Mouse (Mus musculus) forebrain, embryonic 15.5 days (tissue): ENCODE results near the gene Dmac2. TPM values are rescaled to one million over a fixed set of nuclear protein-coding genes. Genes with fewer than 3 reads are reported as not detected.
A peak's percentile ranks its signal among the peaks of the same experiment; 100 is the strongest.

ENCODE experiments used
- ATAC-seq: fragments of 200-750 bp; cut with Nextera tagmentation; replicated peaks from 2 replicates; pipeline ENCODE4 v1.8.0; 2017; ENCODE audit warnings: mild to moderate bottlenecking, moderate TSS enrichment, moderate library complexity
- H3K27ac ChIP-seq: fragments of 300-500 bp; sonication (generic); replicated peaks from 2 replicates; pipeline ENCODE4 v1.5.1; 2015; ENCODE audit warnings: mild to moderate bottlenecking, inconsistent platforms
- H3K27me3 ChIP-seq: fragments of 300-500 bp; sonication (generic); 2 replicates; pipeline ENCODE4 v1.6.1; 2015; ENCODE audit warnings: inconsistent platforms
- H3K36me3 ChIP-seq: fragments of 300-500 bp; sonication (generic); 2 replicates; pipeline ENCODE4 v1.6.1; 2015; ENCODE audit warnings: mild to moderate bottlenecking, inconsistent platforms
- H3K4me1 ChIP-seq: fragments of 300-500 bp; sonication (generic); 2 replicates; pipeline ENCODE4 v1.6.1; 2015; ENCODE audit warnings: inconsistent platforms
- H3K4me2 ChIP-seq: fragments of 300-500 bp; sonication (generic); replicated peaks from 2 replicates; pipeline ENCODE4 v1.6.1; 2015; ENCODE audit warnings: mild to moderate bottlenecking, inconsistent platforms
- H3K4me3 ChIP-seq: fragments of 300-500 bp; sonication (generic); 2 replicates; pipeline ENCODE4 v1.5.1; 2015; ENCODE audit warnings: mild to moderate bottlenecking, inconsistent platforms
- H3K9ac ChIP-seq: fragments of 300-500 bp; sonication (generic); replicated peaks from 2 replicates; pipeline ENCODE4 v1.6.1; 2015; ENCODE audit warnings: mild to moderate bottlenecking, inconsistent platforms
- H3K9me3 ChIP-seq: fragments of 300-500 bp; sonication (generic); 2 replicates; pipeline ENCODE4 v1.6.1; 2016; ENCODE audit warnings: inconsistent platforms
- WGBS: fragments of 180-500 bp; shearing (Covaris S2); methylation state at CpG from one replicate; pipeline ENCODE4 v1.1.7; 2015; ENCODE audit warnings: mixed read lengths; 5-methylcytosine and 5-hydroxymethylcytosine counted together
- polyA plus RNA-seq: library from polyadenylated mRNA; unstranded; fragments of >200 nt; fragmentation: Nextera tagmentation; extraction: Ambion mirVana; gene quantifications from 2 replicates; pipeline ENCODE4 v1.2.1, GENCODE M21; 2015

Dmac2 gene
- polyA plus RNA-seq, 1 experiment from 2014 or later: 36.3 TPM

DNA sequence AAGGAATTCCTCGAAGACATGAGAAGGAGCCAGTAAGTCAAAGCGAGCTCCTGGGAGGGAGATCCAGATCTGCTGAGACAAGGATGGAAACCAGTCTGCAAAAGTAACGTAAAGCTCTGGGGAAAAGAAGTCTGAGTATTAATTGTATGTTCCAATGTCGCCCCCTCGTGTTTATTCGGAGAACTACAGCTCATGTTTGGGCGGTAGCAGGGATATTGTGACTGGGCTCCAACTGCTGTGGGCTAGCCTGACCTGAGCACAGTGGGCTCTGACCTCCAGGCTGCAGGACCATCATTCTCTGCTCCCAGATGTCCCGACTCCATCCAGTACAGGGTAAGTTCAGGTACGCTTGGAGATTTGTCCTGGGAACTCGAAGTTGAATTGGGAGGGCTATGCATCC is 19.6 kb upstream of the Dmac2 start:
- Histone ChIP-seq H3K4me1 (no peaks in the 10 kb centered on the region), H3K4me2 (no peak overlapping the region), H3K4me3 (no peak overlapping the region), H3K27ac (no peak overlapping the region), H3K36me3 (no peaks in the 10 kb centered on the region), H3K27me3 (no peaks in the 10 kb centered on the region), H3K9ac (no peak overlapping the region), H3K9me3 (no peaks in the 10 kb centered on the region)
- ATAC-seq: no peak; the same call in 1 of the 2 replicates
- 14% methylated on average over 10 of the region's 10 CpGs for WGBS

DNA sequence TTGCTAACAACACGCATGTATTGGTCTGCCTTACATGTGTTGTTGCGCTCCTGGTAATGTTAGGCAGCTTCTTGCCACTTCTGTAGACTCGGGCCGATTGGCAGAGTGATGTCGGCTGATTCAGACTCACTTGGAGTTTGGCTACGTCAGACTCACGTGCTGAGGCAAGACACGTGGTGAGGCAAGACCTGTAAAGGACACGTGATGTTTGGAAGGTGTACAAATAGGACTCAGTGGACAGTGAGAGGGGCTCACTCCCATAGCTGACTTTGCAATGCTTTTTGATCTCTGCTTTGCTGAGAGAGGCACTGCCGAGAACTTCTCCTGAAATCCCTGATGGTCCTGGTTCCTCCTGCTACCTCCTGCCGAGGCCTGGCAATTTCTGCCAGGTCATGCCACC is 18.5 kb upstream of the Dmac2 start:
- Histone ChIP-seq H3K27me3 (no peaks in the 10 kb centered on the region), H3K4me3 (no peak overlapping the region), H3K9me3 (no peaks in the 10 kb centered on the region), H3K4me1 (no peaks in the 10 kb centered on the region), H3K36me3 (no peaks in the 10 kb centered on the region), H3K9ac (no peak overlapping the region), H3K27ac (no peak overlapping the region), H3K4me2 (no peak overlapping the region)
- no peak for ATAC-seq
- 83% methylated on average over 11 of the region's 11 CpGs for WGBS

DNA sequence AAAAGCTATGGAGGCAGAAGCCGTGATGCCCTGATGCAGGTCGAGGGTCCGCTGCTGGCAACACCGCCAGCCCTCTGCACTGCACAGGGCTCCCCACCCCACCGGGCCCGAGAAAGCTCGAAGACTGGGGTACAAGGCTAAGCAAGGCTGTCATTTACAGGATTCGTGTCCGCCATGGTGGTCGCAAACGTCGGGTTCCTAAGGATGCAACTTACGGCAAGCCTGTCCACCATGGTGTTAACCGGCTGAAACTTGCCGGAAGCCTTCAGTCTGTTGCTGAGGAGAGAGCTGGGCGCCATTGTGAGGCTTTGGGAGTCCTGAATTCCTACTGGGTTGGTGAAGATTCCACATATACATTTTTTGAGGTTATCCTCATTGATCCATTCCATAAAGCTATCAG is 17.9 kb upstream of the Dmac2 start:
- Histone ChIP-seq H3K4me3 (no peak overlapping the region), H3K9ac (no peak overlapping the region), H3K4me1 (no peaks in the 10 kb centered on the region), H3K36me3 (no peaks in the 10 kb centered on the region), H3K9me3 (no peaks in the 10 kb centered on the region), H3K4me2 (no peak overlapping the region), H3K27ac (no peak overlapping the region), H3K27me3 (no peaks in the 10 kb centered on the region)
- ATAC-seq: no peak
- 87% methylated on average over 16 of the region's 16 CpGs for WGBS

DNA sequence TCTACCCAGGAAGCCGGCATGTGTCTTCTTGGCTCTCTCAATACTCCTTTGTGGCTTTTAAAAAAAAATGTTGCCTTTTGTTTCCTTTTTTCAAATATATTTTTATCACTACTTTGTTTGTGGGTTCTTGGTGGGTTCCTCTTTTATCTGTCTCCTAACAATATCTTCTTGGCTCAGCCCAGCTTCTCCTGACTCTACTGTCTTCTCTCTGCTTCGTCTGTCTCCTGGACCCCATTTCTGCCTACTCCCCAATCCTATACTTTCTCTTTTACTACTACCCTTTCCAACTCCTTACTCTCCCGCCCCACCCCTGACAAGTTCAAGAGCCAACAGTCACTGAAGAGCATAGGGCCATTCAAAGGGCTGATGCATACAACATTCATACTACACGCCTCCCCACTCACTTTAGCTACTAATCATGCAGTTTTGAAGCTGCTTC is 12.6 kb upstream of the Dmac2 start:
- WGBS: 87% methylated on average over 4 of the region's 4 CpGs
- H3K9me3 ChIP-seq: no peaks in the 10 kb centered on the region

DNA sequence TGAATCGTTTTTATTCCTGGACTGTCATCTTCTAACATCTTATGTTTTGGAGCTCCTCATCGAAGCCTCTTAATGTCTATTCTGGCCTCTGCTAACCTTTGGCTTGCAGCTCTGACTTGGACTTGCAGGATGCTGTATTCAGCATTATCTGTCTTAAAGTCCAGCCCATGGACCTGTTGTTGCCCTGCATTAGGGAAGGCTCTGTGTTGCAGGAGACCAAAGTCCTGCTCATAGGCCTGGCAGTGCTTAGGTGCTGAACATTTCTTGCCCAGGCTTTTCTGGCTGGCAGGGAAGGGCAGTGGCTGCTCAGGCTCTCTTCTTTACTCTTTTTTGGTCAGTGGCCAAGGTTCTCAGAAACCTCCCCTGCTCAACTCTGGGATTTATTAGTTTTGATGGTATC is 12.0 kb upstream of the Dmac2 start:
- no peak overlapping the region for H3K9ac ChIP-seq
- H3K4me3 ChIP-seq: no peak overlapping the region
- no peaks in the 10 kb centered on the region for H3K9me3 ChIP-seq

More for the DNA sequence above, 12.6 kb upstream of the Dmac2 start:
- no peak for ATAC-seq
- Histone ChIP-seq H3K27me3 (no peaks in the 10 kb centered on the region), H3K27ac (no peak overlapping the region), H3K4me3 (no peak overlapping the region), H3K4me1 (no peaks in the 10 kb centered on the region), H3K4me2 (no peak overlapping the region), H3K9ac (no peak overlapping the region), H3K36me3 (no peaks in the 10 kb centered on the region)

DNA sequence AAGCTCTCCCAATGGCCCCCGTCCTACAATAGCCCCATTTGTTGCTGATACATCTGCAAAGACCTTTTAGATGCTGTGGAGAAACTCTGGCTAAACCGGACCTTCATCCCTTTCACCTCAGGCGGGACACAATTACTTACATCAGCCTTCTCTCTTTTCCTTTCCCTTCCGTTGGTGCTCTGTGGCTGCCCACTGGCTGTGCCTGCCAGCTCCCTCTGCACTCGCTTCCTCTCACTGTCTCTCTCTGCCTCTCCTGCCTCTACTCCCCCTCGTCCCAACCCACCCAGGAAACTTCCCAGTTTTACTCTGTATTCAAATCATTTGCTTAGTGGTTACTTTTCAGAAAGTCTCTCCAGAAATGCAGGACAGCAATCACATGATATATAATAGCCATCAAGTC is 9.2 kb upstream of the Dmac2 start:
- no peak overlapping the region for H3K27ac ChIP-seq
- no peak for ATAC-seq
- no peak overlapping the region for H3K9ac ChIP-seq
- no peaks in the 10 kb centered on the region for H3K36me3 ChIP-seq
- H3K27me3 ChIP-seq: no peaks in the 10 kb centered on the region
- WGBS: 36% methylated on average over 6 of the region's 6 CpGs
- no peaks in the 10 kb centered on the region for H3K4me1 ChIP-seq
- no peak overlapping the region for H3K4me2 ChIP-seq
- H3K9me3 ChIP-seq: no peaks in the 10 kb centered on the region
- no peak overlapping the region for H3K4me3 ChIP-seq

More for the DNA sequence above, 12.0 kb upstream of the Dmac2 start:
- H3K27ac ChIP-seq: no peak overlapping the region
- no peak for ATAC-seq
- no peaks in the 10 kb centered on the region for H3K4me1 ChIP-seq
- H3K27me3 ChIP-seq: no peaks in the 10 kb centered on the region
- WGBS: 83% methylated on average over 2 of the region's 2 CpGs
- no peaks in the 10 kb centered on the region for H3K36me3 ChIP-seq
- no peak overlapping the region for H3K4me2 ChIP-seq

DNA sequence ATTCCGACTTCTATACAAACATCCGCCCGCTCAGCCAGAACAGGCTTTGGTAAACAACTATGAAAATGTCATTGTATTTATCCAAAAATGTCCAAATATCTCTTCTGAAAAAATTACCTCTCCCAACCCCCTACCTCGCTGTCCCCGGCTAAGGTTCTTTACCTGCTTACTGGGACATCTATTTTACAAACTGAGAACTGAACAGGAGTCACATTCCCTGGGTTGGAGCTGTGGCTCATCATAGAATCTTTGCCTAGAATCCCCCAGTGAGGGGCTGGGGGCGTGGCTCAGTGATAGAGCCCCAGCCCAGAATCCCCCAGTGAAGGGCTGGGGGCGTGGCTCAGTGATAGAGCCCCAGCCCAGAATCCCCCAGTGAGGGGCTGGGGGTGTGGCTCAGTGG is 7.7 kb upstream of the Dmac2 start:
- no peaks in the 10 kb centered on the region for H3K27me3 ChIP-seq
- WGBS: 45% methylated on average over 7 of the region's 7 CpGs
- no peak overlapping the region for H3K4me3 ChIP-seq
- H3K4me1 ChIP-seq: no peaks in the 10 kb centered on the region
- no peak overlapping the region for H3K27ac ChIP-seq
- no peak overlapping the region for H3K9ac ChIP-seq
- H3K9me3 ChIP-seq: no peaks in the 10 kb centered on the region
- no peak overlapping the region for H3K4me2 ChIP-seq
- ATAC-seq: no peak
- no peaks in the 10 kb centered on the region for H3K36me3 ChIP-seq

DNA sequence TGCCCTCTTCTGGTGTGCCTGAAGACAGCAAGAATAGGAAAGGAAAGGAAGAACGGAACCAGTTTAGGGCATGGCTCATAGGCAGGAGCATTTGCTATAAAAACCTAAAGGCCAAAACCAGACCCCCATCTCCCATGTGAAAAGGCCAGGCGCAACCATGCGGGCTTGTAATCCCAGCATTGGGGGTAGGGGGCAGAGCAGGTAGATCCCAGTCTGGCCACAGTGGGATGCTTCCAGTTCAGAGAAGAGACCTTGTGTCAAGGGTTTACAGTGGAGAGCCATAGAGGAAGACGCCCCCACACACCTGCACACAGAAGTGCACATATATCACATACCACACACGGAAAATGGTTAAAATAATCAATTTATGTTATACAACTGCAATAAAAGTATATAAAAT is 5.1 kb upstream of the Dmac2 start:
- H3K4me1 ChIP-seq: peaks cover 4% of the 10 kb centered on the region
- H3K9me3 ChIP-seq: no peaks in the 10 kb centered on the region
- H3K36me3 ChIP-seq: no peaks in the 10 kb centered on the region
- 83% methylated on average over 5 of the region's 5 CpGs for WGBS
- H3K4me2 ChIP-seq: no peak overlapping the region
- H3K9ac ChIP-seq: no peak overlapping the region
- H3K27me3 ChIP-seq: no peaks in the 10 kb centered on the region
- no peak overlapping the region for H3K4me3 ChIP-seq
- no peak overlapping the region for H3K27ac ChIP-seq
- no peak for ATAC-seq

DNA sequence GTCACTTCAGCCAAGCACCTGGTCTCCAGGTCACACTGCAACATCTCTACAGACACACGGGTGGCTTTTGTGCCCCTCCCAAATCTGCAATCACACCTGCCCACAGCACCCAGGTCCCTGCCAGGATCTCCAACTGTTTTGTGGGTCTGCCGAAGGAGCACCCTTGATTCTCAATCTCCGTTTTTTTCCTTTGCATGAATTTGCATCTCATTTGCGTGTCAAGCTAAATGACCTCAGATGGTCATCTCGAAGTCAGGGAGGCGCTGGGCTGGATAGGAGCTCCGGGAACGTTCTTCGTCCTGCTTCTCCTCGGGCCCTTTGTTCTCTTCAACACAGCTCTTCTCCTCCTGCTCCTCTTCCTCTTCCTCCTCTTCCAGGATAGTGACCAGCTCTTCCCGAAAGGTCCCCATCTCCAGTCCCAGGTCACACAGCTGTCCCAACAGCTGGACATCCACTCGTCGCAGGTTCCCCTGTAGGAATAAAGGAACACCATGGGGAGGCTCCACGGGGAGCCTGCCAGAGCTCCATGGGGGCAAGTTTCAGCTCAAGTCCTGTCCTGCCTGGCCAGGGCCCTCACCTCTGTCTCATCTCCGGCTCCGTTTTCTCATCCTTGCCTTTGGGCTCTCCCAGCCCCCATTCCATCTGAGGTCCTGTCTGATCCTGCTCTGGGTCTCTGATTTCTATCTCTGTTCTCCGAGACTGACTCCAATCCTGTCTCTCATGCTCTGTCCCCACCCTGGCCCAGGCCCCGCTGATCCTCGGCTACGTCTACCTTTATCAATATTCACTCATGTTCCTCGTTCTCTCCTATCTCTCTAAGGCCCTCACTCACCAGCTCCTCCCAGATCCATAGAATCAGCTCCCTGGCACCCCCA is 4.1 kb upstream of the Dmac2 start:
- WGBS: 71% methylated on average over 21 of the region's 21 CpGs
- no peak for ATAC-seq

DNA sequence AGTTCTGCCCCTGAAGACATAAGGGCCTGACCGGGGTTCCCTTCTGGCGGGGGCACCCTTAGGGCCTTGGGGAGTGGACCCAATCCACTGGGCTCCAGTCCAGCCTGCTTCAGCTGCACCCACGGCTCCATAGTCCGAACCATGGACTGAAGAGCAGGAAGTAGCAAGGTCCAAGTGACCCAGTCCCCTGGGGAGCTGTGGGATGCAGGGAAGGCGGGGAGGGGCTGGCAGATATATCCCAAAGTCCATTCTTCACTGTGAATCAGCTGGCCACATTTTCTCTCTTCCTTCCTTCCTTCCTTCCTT is 3.6 kb upstream of the Dmac2 start, which contains the start of gene Erich4:
Gene Erich4 (minus strand): TSS at position 187 of the 306 bp plus-strand sequence.
- WGBS: 89% methylated on average over 5 of the region's 5 CpGs
- no peak for ATAC-seq
- Histone ChIP-seq H3K9ac (no peak within 1 kb of the TSS), H3K27me3 (no peaks in the 10 kb centered on the region), H3K36me3 (no peaks in the 10 kb centered on the region), H3K4me1 (peaks cover 9% of the 10 kb centered on the region), H3K4me2 (no peak within 1 kb of the TSS), H3K9me3 (no peaks in the 10 kb centered on the region), H3K27ac (no peak within 1 kb of the TSS), H3K4me3 (no peak within 1 kb of the TSS)

More for the DNA sequence above, 4.1 kb upstream of the Dmac2 start:
- Histone ChIP-seq H3K36me3 (no peaks in the 10 kb centered on the region), H3K9me3 (no peaks in the 10 kb centered on the region), H3K4me1 (peaks cover 9% of the 10 kb centered on the region), H3K27me3 (no peaks in the 10 kb centered on the region), H3K4me2 (no peak overlapping the region), H3K4me3 (no peak overlapping the region), H3K27ac (no peak overlapping the region), H3K9ac (no peak overlapping the region)

DNA sequence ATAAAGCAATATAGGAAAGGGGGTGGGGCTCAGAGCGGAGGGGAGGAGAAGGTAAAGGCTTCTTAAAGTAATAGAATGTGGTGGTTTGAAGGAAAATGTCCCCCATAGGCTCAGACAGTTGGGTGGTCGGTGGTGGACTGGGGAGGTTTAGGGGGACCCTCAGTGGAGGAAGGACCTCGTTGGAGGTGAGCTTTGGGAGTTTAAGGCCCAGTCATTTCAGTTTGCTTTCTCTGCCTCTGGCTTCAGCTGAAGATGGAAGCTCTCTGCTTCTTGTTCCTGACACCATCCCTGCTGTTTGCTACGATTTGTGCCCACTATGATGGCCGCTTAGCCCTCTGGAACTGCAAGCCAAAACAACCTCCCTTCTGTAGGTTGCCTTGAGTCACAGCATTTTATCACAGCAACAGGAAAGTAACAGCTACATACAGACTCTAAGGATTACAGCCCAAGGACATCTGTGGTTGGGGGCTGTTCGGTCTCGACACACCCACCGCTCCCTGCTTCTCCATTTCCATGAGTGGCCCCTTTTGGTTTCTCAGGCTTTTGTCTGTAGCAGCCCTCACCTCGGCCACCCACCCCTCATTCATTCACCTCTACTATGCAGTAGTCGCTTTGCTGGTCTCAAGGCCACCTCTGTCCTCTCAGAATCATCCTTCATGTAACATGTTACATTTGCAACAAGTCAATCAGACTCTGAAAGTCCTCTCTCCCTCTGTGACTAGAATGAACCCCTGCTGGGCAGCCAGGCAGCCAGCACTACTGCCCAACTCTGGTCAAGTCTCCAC is 1.6 kb upstream of the Dmac2 start:
- peaks cover 9% of the 10 kb centered on the region for H3K4me1 ChIP-seq
- no peak overlapping the region for H3K4me2 ChIP-seq
- no peak overlapping the region for H3K27ac ChIP-seq
- no peaks in the 10 kb centered on the region for H3K27me3 ChIP-seq
- no peak for ATAC-seq
- no peak overlapping the region for H3K4me3 ChIP-seq
- 83% methylated on average over 10 of the region's 10 CpGs for whole genome bisulfite sequencing
- H3K9me3 ChIP-seq: no peaks in the 10 kb centered on the region
- H3K9ac ChIP-seq: no peak overlapping the region
- H3K36me3 ChIP-seq: peaks cover 2% of the 10 kb centered on the region; the same call in 1 of the 2 replicates

DNA sequence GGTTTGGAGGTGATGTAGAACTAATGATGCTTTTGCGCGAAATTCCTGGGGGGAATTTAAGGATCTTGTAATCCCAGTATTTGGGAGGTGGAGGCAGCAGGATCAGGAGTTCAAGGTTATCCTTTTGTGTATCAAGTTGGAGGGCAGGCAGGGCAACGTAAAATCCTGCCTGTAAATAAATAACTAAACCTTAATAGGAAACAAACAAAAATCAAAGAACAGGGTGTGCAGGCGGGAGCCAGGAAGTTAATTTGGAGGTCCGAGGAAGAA is 443 bp downstream of the Dmac2 start:
- Histone ChIP-seq H3K4me2 (peak overlapping the region; percentile 52), H3K27ac (no peak overlapping the region), H3K9ac (peak overlapping the region; percentile 41), H3K4me3 (peak overlapping the region; percentile 62), H3K36me3 (peaks cover 2% of the 10 kb centered on the region; the same call in 1 of the 2 replicates), H3K27me3 (no peaks in the 10 kb centered on the region), H3K9me3 (no peaks in the 10 kb centered on the region), H3K4me1 (peaks cover 9% of the 10 kb centered on the region)
- WGBS: 22% methylated on average over 5 of the region's 5 CpGs
- no peak for ATAC-seq
